Mouse (Mus musculus) hematopoietic stem cell, adult 5-6 weeks (primary cell): Measurements from ENCODE around the gene Tmprss11e. TPM values are rescaled to one million over a fixed set of nuclear protein-coding genes. Genes with fewer than 3 reads are reported as not detected.

Source experiments
- ATAC-seq, 2 experiments: fragments of 125-278 bp in 1 of 2; replicated peaks in 1 of 2; 2 replicates each; pipeline ENCODE4 v1.8.0; 2016 to 2017; ENCODE audit warnings: inconsistent platforms in 2 of 2, mild to moderate bottlenecking in 2 of 2, moderate number of reproducible peaks in 2 of 2, low read depth in 1 of 2, moderate TSS enrichment in 1 of 2; ENCODE audit not compliant: low FRiP score in 2 of 2, poor library complexity in 2 of 2, severe bottlenecking in 2 of 2, insufficient read depth in 1 of 2, low TSS enrichment in 1 of 2
- total RNA-seq: library from RNA; stranded (forward); fragments of 172-1452, 232-1000 nt; gene quantifications from 2 replicates; pipeline ENCODE4 v1.2.3, GENCODE M21; 2017

Gene Tmprss11e
- total RNA-seq, 1 experiment from 2014 or later, result not detected

DNA sequence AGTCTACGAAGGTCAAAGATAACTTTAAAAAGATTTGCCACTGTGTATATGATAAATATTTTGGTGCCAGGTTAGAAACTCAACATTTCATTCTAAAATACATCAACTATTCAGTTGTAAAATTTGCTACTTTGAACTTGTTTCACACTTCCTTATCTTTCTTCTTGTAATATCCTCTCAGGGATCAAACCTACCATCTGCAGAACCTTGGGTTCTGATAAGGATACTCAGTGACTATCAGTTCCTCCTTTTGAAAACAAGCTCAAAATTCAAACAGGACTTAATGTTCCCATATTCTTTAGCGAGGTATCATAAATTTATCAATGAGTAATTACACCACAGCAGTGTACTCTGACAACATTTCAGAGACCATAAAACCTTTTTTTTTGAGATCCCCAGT, 30.6 kb downstream of the Tmprss11e start:
- no peak for ATAC-seq

DNA sequence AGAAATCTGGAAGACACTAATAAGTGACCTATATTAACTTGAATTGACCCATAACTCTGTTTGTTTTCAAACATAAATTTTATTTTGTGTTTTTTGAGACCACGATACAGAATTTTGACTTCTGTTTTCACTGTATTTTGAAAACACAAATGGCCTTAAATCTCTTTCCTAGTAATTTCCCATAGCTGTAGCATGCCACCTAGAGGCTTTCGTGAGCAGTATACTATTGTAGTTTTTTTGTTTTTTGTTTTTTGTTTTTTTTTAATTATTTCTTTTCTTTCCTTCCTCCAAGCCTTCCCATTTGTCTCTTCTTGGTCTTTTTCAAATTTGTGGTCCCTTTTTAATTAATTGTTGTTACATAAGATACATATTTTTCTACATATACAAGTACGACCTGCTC, 40.7 kb downstream of the Tmprss11e start:
- ATAC-seq, result no peak

DNA sequence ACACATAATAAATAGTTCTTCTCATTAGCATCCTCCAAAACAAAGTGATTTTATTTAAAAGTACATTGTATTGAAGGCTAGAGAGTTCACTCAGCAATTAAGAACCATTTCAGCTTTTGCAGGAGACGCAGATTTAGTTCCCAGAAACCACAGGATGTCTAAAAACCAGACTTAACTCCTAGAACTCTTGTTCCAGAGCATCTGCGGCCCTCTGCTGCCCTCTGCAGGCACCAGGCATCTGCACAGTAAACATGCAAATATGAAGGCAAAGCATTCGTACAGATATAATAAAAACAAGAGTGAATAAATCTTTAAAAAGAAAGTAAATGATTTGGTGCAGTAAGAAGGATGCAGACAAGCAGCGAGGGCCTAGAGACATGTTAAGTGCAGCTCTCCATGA, 60.9 kb downstream of the Tmprss11e start:
- peak in 1 of 2 experiments; percentile 59; a peak in 1 of 4 replicates for ATAC-seq

DNA sequence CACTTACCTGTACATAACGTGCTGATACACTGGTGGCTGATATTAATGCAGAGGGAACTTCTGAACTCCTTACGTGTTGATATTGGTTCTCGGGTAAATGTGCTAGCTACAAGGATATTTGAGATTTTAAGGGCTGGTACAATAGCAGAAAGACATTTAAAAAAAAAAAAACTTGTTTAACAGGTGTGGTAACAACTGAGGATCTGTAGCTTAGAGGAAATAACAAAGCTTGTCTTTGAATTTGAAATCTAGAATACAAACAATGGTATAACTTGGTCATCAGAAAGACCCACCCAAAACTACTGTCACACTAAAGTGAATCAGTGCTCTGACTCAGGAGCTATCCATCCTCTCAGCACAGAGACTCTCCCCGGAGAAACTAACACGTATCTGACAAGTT, 69.4 kb downstream of the Tmprss11e start, which contains the start of gene Tmprss11b:
Tmprss11b (minus strand) TSS at position 101 of the 400 bp plus-strand sequence.
- ATAC-seq, result no peak

Other genes starting within 250 kb of the Tmprss11e start
- gene Tmprss11g, start 227.2 kb downstream of the Tmprss11e start, total RNA-seq, result not detected in 2 replicates
- gene Tmprss11f, start 113.4 kb downstream of the Tmprss11e start, total RNA-seq, result not detected in 2 replicates
- not detected in 2 replicates for gene Tmprss11b, start 69.5 kb downstream of the Tmprss11e start, total RNA-seq
- 270 and 271 TPM in 2 replicates for gene Ythdc1, start 58.4 kb upstream of the Tmprss11e start, total RNA-seq
- gene Ugt2b34, start 161.1 kb upstream of the Tmprss11e start, total RNA-seq, result not detected in 2 replicates
- not detected in 2 replicates for gene Ugt2b1, start 180.7 kb upstream of the Tmprss11e start, total RNA-seq